Mouse (Mus musculus) c-Kit-positive CD71-positive TER-119-positive erythroid progenitor cells, embryonic 14.5 days (primary cell): Measurements from ENCODE around the gene Rad51b.

Experiments
- DNase-seq: peaks from one replicate; pipeline ENCODE4 v3.0.0-alpha.2; 2013; ENCODE audit warnings: low spot score

Rad51b gene

GRCm38 (mm10) chr12:79839096-79839941 lies 542.2 kb downstream of the Rad51b start:
- DNase-seq, result no peak

GRCm38 (mm10) chr12:79840465-79840864 lies 543.4 kb downstream of the Rad51b start:
- DNase-seq, result no peak

- no peak for DNase-seq
Observed at GRCm38 (mm10) chr12:79841248-79841647, 544.2 kb downstream of the Rad51b start.

- DNase-seq, result no peak
Observed at GRCm38 (mm10) chr12:79842319-79842718, 545.2 kb downstream of the Rad51b start.

- DNase-seq, result no peak
Observed at GRCm38 (mm10) chr12:79843002-79843401, 545.9 kb downstream of the Rad51b start.

DNA sequence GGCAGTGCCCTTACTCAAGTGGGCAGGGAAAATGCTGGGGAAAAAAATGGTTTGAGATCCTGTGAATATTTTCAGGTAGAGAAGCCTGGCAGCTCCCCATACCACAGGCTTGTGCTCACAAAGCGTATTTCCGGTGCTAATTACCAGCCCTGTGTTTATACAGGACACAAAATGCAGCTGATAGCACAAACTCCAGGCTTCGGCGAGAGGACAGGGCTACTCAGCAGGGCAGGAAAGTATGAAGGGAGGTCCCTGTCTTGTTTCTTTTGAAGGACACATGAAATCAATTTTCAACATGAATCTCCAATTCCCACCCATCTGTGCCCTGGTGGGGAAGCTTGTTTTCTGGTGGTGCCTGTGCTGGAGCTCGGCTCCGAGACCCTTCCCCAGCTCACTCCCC lies 546.4 kb downstream of the Rad51b start:
- no peak for DNase-seq

DNA sequence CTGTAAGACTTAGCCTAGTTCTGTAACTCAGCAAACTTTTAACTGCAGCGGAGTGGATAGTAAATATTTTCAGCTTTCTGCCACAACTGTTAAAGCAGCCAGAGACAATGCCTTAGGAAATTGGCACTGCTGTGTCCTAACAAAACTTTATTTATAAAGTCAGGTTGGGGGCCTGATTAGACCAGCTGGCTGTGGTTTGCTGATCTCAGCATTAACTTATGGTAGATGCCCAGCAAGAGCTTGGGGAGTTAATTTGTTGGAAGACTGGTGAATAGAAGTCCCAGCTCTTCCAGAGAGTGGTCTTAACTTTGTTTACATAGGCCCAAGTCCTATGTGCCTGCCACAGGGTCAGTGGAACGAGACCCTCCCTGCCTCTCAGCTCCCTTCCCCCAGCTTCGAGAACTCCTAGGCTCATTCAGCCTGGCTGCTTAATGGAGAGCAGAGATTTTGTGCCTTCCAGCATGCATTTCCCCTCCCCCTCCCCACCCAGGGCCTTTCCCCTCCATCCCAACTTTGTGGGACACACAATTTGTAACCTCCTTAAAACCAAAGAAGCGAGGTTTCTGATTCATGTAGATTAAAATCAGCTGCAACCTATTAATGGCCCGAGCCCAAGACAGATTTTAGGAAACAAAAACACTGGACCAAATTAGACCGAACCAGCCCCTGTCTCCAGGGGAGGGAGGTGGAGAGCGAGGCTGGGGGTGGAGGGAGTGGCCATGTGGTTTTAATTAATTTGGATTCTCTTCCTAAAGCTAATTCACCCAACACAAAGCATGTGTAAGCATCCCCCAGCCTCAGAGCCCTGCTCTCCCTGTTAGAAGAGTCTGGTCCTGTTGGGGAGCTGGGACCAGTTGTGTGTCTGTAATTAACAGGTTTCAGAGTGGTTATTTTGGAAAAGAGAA lies 549.4 kb downstream of the Rad51b start:
- no peak for DNase-seq

GRCm38 (mm10) chr12:79848539-79848938 lies 551.5 kb downstream of the Rad51b start:
- DNase-seq, result no peak

DNA sequence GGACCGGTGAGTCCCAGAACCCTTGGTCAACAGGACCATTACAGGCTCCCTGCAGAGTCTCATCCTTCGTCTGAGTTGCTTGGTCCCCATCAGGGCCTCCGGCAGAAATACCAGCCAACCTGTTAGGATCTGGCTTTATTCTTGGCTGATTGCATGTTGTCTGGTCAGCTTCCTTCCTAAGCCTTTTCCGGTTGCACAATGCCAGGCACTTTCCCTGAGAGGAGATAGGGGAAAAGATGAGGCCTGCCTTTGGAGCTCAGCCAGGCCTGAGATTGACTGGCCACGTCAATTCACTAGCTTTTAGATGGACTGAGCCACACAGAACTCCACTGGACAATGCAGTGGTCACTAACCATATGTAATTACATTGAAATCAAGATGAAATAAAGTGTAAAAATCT lies 552.9 kb downstream of the Rad51b start:
- DNase-seq, result no peak

DNA sequence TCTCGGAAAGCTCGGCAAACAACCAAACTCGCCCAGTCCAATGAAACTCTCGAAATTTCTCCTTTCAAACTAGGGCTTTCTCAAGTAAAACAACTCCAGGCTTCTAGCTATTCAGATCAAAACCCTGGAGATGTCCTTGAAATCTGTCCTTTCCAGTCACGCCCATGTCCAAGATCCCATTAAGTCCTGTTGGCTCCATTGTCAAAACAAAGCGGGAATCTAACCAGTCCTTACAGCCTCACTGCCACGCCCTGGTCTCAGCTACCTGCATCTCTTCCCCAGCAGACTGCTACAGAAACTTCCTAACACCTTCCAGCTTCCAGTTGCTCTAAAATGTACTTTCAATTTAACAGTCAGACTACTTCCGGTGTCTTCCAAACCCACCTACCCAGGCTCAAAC lies 554.8 kb downstream of the Rad51b start:
- DNase-seq, result no peak

DNA sequence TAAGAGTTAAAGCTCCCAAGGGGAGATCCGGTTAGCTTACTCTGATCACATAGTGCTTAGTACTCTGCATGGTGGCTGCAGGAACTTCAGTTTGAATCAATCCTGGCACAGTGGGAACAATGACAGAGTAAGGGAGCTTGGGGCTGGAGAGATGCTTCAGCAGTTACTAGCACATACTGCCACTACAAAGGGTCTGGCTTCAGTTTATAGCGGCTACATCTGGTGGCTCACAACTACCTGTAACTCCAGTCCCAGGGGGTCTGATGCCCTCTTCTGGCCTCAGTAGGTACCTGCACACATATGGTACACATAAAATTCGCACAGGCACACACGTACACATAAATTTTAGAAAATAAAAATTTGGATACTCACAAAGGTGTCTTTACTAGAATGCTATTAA lies 555.5 kb downstream of the Rad51b start:
- no peak for DNase-seq

DNA sequence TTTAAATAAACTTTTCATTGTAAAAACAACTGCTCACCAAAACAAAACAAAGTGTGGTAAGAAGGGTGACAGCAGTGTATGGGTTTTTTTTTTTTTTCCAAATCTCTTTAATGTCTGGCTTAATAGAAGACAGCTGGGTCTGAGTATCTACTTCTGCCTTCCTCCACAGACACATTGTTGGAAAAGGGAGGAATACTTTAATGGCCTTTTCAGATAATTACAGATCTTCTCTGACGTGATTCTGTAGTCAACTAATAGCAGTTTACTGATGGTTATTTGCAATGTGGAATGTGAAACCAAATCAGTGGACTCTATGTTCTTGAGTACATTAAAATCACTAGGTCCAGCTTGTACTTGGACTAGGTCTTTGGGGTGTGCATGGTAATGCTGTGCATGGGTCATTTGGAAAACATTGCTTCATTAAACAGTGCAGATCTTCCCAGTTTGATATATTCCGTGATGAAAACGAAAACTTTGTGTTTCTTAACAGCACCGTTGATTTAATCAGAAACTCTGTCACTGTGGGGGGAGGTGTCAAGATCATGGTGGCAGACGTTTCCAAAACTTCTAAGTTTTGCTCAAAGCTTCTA lies 556.9 kb downstream of the Rad51b start:
- no peak for DNase-seq

- DNase-seq, result no peak
Observed at GRCm38 (mm10) chr12:79854507-79854906, 557.4 kb downstream of the Rad51b start.

GRCm38 (mm10) chr12:79856116-79856909 lies 559.2 kb downstream of the Rad51b start:
- no peak for DNase-seq

- no peak for DNase-seq
Observed at GRCm38 (mm10) chr12:79857704-79858103, 560.6 kb downstream of the Rad51b start.

DNA sequence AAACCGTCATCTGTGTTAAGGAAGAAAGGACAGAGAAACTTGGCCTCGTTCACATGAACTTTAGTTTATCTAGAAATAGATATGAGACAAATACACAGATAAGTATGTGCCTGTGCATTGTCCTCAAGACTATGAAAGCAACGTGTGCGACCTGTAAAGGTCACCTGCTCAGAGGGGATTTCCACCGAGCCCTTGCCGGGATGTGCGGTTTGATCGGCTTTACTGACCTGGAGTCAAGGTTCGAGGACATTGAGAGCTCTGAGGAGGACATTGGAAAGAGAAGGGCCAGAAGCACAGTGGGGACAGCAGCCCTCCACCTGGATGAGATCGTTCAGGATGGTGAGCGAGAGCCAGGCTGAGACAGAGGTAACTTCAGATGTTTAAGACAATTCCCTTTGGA lies 561.3 kb downstream of the Rad51b start:
- DNase-seq, result no peak

- DNase-seq, result no peak
Observed at GRCm38 (mm10) chr12:79859354-79860247, 562.5 kb downstream of the Rad51b start.

GRCm38 (mm10) chr12:79860248-79860555 lies 563.1 kb downstream of the Rad51b start:
- DNase-seq, result no peak
